Mouse (Mus musculus) erythroblast, embryonic 14.5 days (primary cell): Measurements from ENCODE around the gene Itga8.

ENCODE experiments used
- GATA1 ChIP-seq: IDR thresholded peaks from 2 replicates; pipeline ENCODE4 v1.6.1; 2012; ENCODE audit warnings: low read length, inconsistent platforms, mixed read lengths
- TAL1 ChIP-seq: IDR thresholded peaks from 3 replicates; pipeline ENCODE4 v1.6.1; 2012; ENCODE audit warnings: low read length, inconsistent platforms, mixed read lengths

DNA sequence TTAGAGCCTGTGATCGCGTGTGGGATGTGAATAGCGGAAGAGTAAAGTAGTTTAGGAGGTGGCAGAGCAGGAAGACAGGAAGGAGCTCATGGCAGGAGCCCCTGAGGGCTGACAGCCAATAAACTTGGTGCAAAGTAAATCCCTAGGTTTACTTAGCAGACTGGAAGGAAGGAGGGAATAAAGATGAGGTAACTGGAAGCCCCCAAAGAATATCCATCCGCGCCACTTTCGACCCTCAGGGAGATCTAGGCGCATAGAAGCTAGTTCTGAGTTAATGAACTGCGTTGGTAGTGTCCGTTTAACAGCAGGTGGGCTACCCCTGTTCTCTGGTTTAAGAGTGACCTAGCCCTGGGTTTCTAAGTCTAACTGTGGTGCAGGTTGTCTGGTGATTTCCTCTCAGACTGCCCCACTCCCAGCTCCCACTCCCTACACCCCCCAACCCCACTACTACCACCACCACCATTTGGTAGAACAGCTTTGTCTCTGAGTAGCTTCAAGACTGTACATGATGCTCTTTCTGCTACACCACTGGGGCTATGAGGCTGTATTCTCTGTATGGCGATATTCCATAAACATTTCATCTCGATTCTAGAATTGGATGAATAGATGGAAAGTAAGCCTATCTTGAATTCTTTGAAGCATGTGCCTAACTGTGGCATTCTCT is 26.1 kb upstream of the Itga8 start:
- no peak for TF ChIP-seq GATA1
- TF ChIP-seq TAL1, result no peak
